7 mouse cellular contexts compared by ENCODE assay signal in genomic region chr11:67456029-67456428, GRCm38 (mm10). TPM values are rescaled to one million over a fixed set of nuclear protein-coding genes. Genes with fewer than 3 reads are reported as not detected.
DNase-seq lines count a peak whose midpoint lies in the region; ATAC-seq and TF ChIP-seq lines count a peak whose summit lies in the region.

No protein-coding gene starts in this region.

- peaks cover 3% of the 10 kb centered on the region for H3K27me3 ChIP-seq in thymus, adult 2 months (ENCODE audit: control insufficient read depth, insufficient read depth, low read length)
- no peaks in the 10 kb centered on the region for H3K27me3 ChIP-seq in forebrain, postnatal 0 days (ENCODE audit: insufficient read depth, low read length)
- H3K27me3 ChIP-seq in limb, embryonic 11.5 days (ENCODE audit: control insufficient read depth, insufficient read depth, low read length), result peaks cover 11% of the 10 kb centered on the region
- peaks cover 19% of the 10 kb centered on the region for H3K27me3 ChIP-seq in neural tube, embryonic 12.5 days (replicated peaks)

- no peak for TF ChIP-seq CTCF in thymus, adult 2 months (IDR thresholded peaks at IDR 0.05; ENCODE audit: borderline replicate concordance, control insufficient read depth, extremely low read depth, insufficient read depth, low read length, poor library complexity)
- no peak for TF ChIP-seq CTCF in forebrain, postnatal 0 days (IDR thresholded peaks at IDR 0.05; ENCODE audit: low read depth)

- peak overlapping the region; percentile 75 for H3K9ac ChIP-seq in forebrain, postnatal 0 days
- H3K9ac ChIP-seq in limb, embryonic 11.5 days (ENCODE audit: low read length), result 0 out of 2 replicates have a peak overlapping the region, but pooled peaks have one; percentile 66
- H3K9ac ChIP-seq in neural tube, embryonic 12.5 days, result peak overlapping the region; percentile 68

- WGBS in thymus, adult 2 months, result 50% methylated on average over 7 of the region's 7 CpGs
- WGBS in forebrain, postnatal 0 days, result 17% methylated on average over 7 of the region's 7 CpGs
- WGBS in limb, embryonic 11.5 days, result 13% methylated on average over 7 of the region's 7 CpGs
- 10% methylated on average over 7 of the region's 7 CpGs for WGBS in neural tube, embryonic 12.5 days

- no peak overlapping the region for H3K27ac ChIP-seq in thymus, adult 2 months (ENCODE audit: control insufficient read depth, insufficient read depth, low read length)
- peak overlapping the region; percentile 62; the same call in 1 of the 2 replicates for H3K27ac ChIP-seq in forebrain, postnatal 0 days (ENCODE audit: low read depth, low read length)
- H3K27ac ChIP-seq in limb, embryonic 11.5 days (replicated peaks; ENCODE audit: low read depth, low read length), result no peak overlapping the region
- H3K27ac ChIP-seq in neural tube, embryonic 12.5 days, result no peak overlapping the region

- H3K36me3 ChIP-seq in thymus, adult 2 months (ENCODE audit: control insufficient read depth, insufficient read depth, low read length), result no peaks in the 10 kb centered on the region
- H3K36me3 ChIP-seq in forebrain, postnatal 0 days (ENCODE audit: insufficient read depth), result no peaks in the 10 kb centered on the region
- H3K36me3 ChIP-seq in limb, embryonic 11.5 days (ENCODE audit: control insufficient read depth, insufficient read depth, low read length), result no peaks in the 10 kb centered on the region
- H3K36me3 ChIP-seq in neural tube, embryonic 12.5 days, result no peaks in the 10 kb centered on the region

- ATAC-seq in forebrain, postnatal 0 days, result 0 out of 2 replicates have a peak, but pooled peaks have one; percentile 5
- peak; percentile 18; the same call in 1 of the 2 replicates for ATAC-seq in limb, embryonic 11.5 days (ENCODE audit: insufficient number of reproducible peaks, low FRiP score, low TSS enrichment, low read depth)
- ATAC-seq in neural tube, embryonic 12.5 days (ENCODE audit: low FRiP score, low read depth), result no peak

- peak overlapping the region; percentile 11; the same call in 1 of the 2 replicates for H3K4me3 ChIP-seq in thymus, adult 2 months (ENCODE audit: control insufficient read depth, insufficient read depth, low read length)
- H3K4me3 ChIP-seq in forebrain, postnatal 0 days (ENCODE audit: low read depth, low read length), result peak overlapping the region; percentile 73
- H3K4me3 ChIP-seq in limb, embryonic 11.5 days (ENCODE audit: low read depth, low read length), result peak overlapping the region; percentile 61
- peak overlapping the region; percentile 66 for H3K4me3 ChIP-seq in neural tube, embryonic 12.5 days

- no peaks in the 10 kb centered on the region for H3K4me1 ChIP-seq in thymus, adult 2 months (replicated peaks; ENCODE audit: control insufficient read depth, insufficient read depth, low read length)
- no peaks in the 10 kb centered on the region for H3K4me1 ChIP-seq in forebrain, postnatal 0 days (ENCODE audit: insufficient read depth)
- no peaks in the 10 kb centered on the region for H3K4me1 ChIP-seq in limb, embryonic 11.5 days (ENCODE audit: control insufficient read depth, insufficient read depth, low read length)
- no peaks in the 10 kb centered on the region for H3K4me1 ChIP-seq in neural tube, embryonic 12.5 days

- H3K4me2 ChIP-seq in forebrain, postnatal 0 days (ENCODE audit: low read depth), result peak overlapping the region; percentile 98
- peak overlapping the region; percentile 97 for H3K4me2 ChIP-seq in limb, embryonic 11.5 days (ENCODE audit: low read depth, severe bottlenecking)
- H3K4me2 ChIP-seq in neural tube, embryonic 12.5 days (replicated peaks), result peak overlapping the region; percentile 99

- no peaks in the 10 kb centered on the region for H3K9me3 ChIP-seq in forebrain, postnatal 0 days (ENCODE audit: low read length)
- H3K9me3 ChIP-seq in limb, embryonic 11.5 days (ENCODE audit: control insufficient read depth, low read length), result no peaks in the 10 kb centered on the region
- no peaks in the 10 kb centered on the region for H3K9me3 ChIP-seq in neural tube, embryonic 12.5 days

- TF ChIP-seq POLR2A in thymus, adult 2 months (IDR thresholded peaks at IDR 0.05; ENCODE audit: control insufficient read depth, extremely low read depth, insufficient read depth, low read length, poor library complexity), result no peak

- DNase-seq in thymus, adult 2 months, result no peak
- no peak for DNase-seq in thymus, postnatal 36 days
- DNase-seq in forebrain, postnatal 0 days, result peak; percentile 28
- DNase-seq in limb, embryonic 11.5 days (ENCODE audit: low spot score), result no peak
- DNase-seq in urinary bladder, postnatal 14 days (ENCODE audit: low spot score), result no peak
- DNase-seq in thymus, postnatal 4 days, result no peak

RNA-seq across cellular contexts. Expression of gene Gas7, which starts 0.8 kb away (rescaled TPM):
- polyA plus RNA-seq in thymus, adult 2 months (2012; rRNA removed), result 5.0 TPM in 2 replicates
- total RNA-seq in forebrain, postnatal 0 days (2014; rRNA removed), result 176 and 187 TPM in 2 replicates
- polyA plus RNA-seq in forebrain, postnatal 0 days (2015; fragmentation: Nextera tagmentation; extraction: Ambion mirVana), result 119 and 124 TPM in 2 replicates
- 2.7 and 3.2 TPM in 2 replicates for polyA plus RNA-seq in limb, embryonic 11.5 days (2014; fragmentation: Nextera tagmentation; extraction: Ambion mirVana)
- 4.5 and 4.8 TPM in 2 replicates for polyA plus RNA-seq in neural tube, embryonic 12.5 days (2016; fragmentation: Nextera tagmentation; extraction: Ambion mirVana)

Comparison
In these comparisons a context has a peak if more than half of its experiments do, and no peak if none do; other contexts are left out.
1. H3K4me3 ChIP-seq: peak in every context shown above with its lines; median percentile 73 in forebrain, postnatal 0 days; 66 in neural tube, embryonic 12.5 days; 61 in limb, embryonic 11.5 days; 11 in thymus, adult 2 months.
2. RNA of gene Gas7, which starts 0.8 kb away (polyA plus RNA-seq): 119 to 124 TPM in forebrain, postnatal 0 days; 5.0 TPM in thymus, adult 2 months, 4.5 to 4.8 TPM in neural tube, embryonic 12.5 days and 2.7 to 3.2 TPM in limb, embryonic 11.5 days; every median in the first group is over 10 times any median in the second.
3. Peak in every context shown above with its lines, with median percentiles within 50 percentile points of each other: H3K4me2 ChIP-seq and H3K9ac ChIP-seq.